Mouse (Mus musculus): ENCODE results near the gene Robo1.

Robo1 gene

GRCm38 (mm10) chr16:72603487-72604206 lies 295.5 kb downstream of the Robo1 start:
- DNase-seq (ENCODE audit: low spot score): no peak

GRCm38 (mm10) chr16:72605066-72605465 lies 297.0 kb downstream of the Robo1 start:
- DNase-seq (ENCODE audit: low spot score): no peak

- DNase-seq (ENCODE audit: low spot score): no peak
Measured at GRCm38 (mm10) chr16:72610661-72611112, 302.6 kb downstream of the Robo1 start.

GRCm38 (mm10) chr16:72614898-72615297 lies 306.8 kb downstream of the Robo1 start:
- DNase-seq (ENCODE audit: low spot score): no peak

- no peak for DNase-seq (ENCODE audit: low spot score)
Measured at GRCm38 (mm10) chr16:72615360-72615759, 307.3 kb downstream of the Robo1 start.

GRCm38 (mm10) chr16:72622371-72622770 lies 314.3 kb downstream of the Robo1 start:
- no peak for DNase-seq (ENCODE audit: low spot score)

GRCm38 (mm10) chr16:72622868-72623267 lies 314.8 kb downstream of the Robo1 start:
- DNase-seq (ENCODE audit: low spot score): no peak

GRCm38 (mm10) chr16:72633846-72634245 lies 325.7 kb downstream of the Robo1 start:
- no peak for DNase-seq (ENCODE audit: low spot score)

- no peak for DNase-seq (ENCODE audit: low spot score)
Measured at GRCm38 (mm10) chr16:72639332-72639940, 331.3 kb downstream of the Robo1 start.

- no peak for DNase-seq (ENCODE audit: low spot score)
Measured at GRCm38 (mm10) chr16:72640932-72641811, 333.1 kb downstream of the Robo1 start.

GRCm38 (mm10) chr16:72645890-72646289 lies 337.8 kb downstream of the Robo1 start:
- DNase-seq (ENCODE audit: low spot score): no peak

GRCm38 (mm10) chr16:72649314-72649713 lies 341.2 kb downstream of the Robo1 start:
- no peak for DNase-seq (ENCODE audit: low spot score)

GRCm38 (mm10) chr16:72655411-72655810 lies 347.3 kb downstream of the Robo1 start:
- no peak for DNase-seq (ENCODE audit: low spot score)

GRCm38 (mm10) chr16:72662837-72663350 lies 354.8 kb downstream of the Robo1 start:
- DNase-seq (ENCODE audit: low spot score): no peak

- DNase-seq (ENCODE audit: low spot score): no peak
Measured at GRCm38 (mm10) chr16:72663351-72664232, 355.5 kb downstream of the Robo1 start.

- DNase-seq (ENCODE audit: low spot score): no peak
Measured at GRCm38 (mm10) chr16:72664233-72664613, 356.1 kb downstream of the Robo1 start.

GRCm38 (mm10) chr16:72664806-72665205 lies 356.7 kb downstream of the Robo1 start:
- DNase-seq (ENCODE audit: low spot score): no peak

- DNase-seq (ENCODE audit: low spot score): no peak
Measured at GRCm38 (mm10) chr16:72665454-72665853, 357.3 kb downstream of the Robo1 start.

- no peak for DNase-seq (ENCODE audit: low spot score)
Measured at GRCm38 (mm10) chr16:72670240-72671038, 362.3 kb downstream of the Robo1 start.

GRCm38 (mm10) chr16:72677234-72677633 lies 369.1 kb downstream of the Robo1 start:
- no peak for DNase-seq (ENCODE audit: low spot score)

- no peak for DNase-seq (ENCODE audit: low spot score)
Measured at GRCm38 (mm10) chr16:72678450-72678849, 370.3 kb downstream of the Robo1 start.

All from spleen, adult 12 weeks (tissue).